Mouse (Mus musculus) thymus, adult 2 months (tissue): ENCODE data around the gene Vipr1.

Source experiments
- CTCF ChIP-seq: fragments of 200-500 bp; IDR thresholded peaks from 2 replicates; pipeline ENCODE4 v1.5.1; 2012; ENCODE audit warnings: mild to moderate bottlenecking, control low read depth, low read length, moderate library complexity, borderline replicate concordance; ENCODE audit not compliant: control insufficient read depth, poor library complexity, insufficient read depth; ENCODE audit errors: extremely low read depth
- POLR2A ChIP-seq: fragments of 200-500 bp; IDR thresholded peaks from 2 replicates; pipeline ENCODE4 v1.6.1; 2012; ENCODE audit warnings: mild to moderate bottlenecking, low read length, control low read depth, moderate library complexity; ENCODE audit not compliant: control insufficient read depth, poor library complexity, insufficient read depth; ENCODE audit errors: extremely low read depth

- TF ChIP-seq CTCF (no peak), POLR2A (no peak)
Observed at GRCm38 (mm10) chr9:121666957-121667630, 24.6 kb downstream of the Vipr1 start.
